Mouse (Mus musculus) erythroblast, embryonic 14.5 days (primary cell): ENCODE results near the gene Rgs10.

Source experiments
- GATA1 ChIP-seq: IDR thresholded peaks from 2 replicates; pipeline ENCODE4 v1.6.1; 2012; ENCODE audit warnings: low read length, inconsistent platforms, mixed read lengths
- TAL1 ChIP-seq: IDR thresholded peaks from 3 replicates; pipeline ENCODE4 v1.6.1; 2012; ENCODE audit warnings: low read length, inconsistent platforms, mixed read lengths

GRCm38 (mm10) chr7:128402577-128402976, 16.0 kb downstream of the Rgs10 start:
- no peak for TF ChIP-seq GATA1
- TF ChIP-seq TAL1: no peak
